Mouse (Mus musculus): ENCODE measurements around the gene Vps52.

GRCm38 (mm10) chr17:33915671-33916250 is 39.9 kb upstream of the Vps52 start, which contains the start of the genes Tapbp and Zbtb22:
- TF ChIP-seq CTCF (conservative IDR thresholded peaks at IDR 0.05; ENCODE audit: low read length) (no peak), NANOG (IDR thresholded peaks at IDR 0.05; ENCODE audit: borderline replicate concordance, low read length) (peak; percentile 40; the same call in 1 of the 2 replicates), POU5F1 (IDR thresholded peaks at IDR 0.05; ENCODE audit: borderline replicate concordance, low read length) (no peak)
